Mouse (Mus musculus): ENCODE data around the gene 1520401A03Rik.
"Not testable (repeated sequence)": the region's sequence is repeated elsewhere in the genome, so short reads cannot be mapped to it uniquely, and the experiment has no call there.

1520401A03Rik gene

DNA sequence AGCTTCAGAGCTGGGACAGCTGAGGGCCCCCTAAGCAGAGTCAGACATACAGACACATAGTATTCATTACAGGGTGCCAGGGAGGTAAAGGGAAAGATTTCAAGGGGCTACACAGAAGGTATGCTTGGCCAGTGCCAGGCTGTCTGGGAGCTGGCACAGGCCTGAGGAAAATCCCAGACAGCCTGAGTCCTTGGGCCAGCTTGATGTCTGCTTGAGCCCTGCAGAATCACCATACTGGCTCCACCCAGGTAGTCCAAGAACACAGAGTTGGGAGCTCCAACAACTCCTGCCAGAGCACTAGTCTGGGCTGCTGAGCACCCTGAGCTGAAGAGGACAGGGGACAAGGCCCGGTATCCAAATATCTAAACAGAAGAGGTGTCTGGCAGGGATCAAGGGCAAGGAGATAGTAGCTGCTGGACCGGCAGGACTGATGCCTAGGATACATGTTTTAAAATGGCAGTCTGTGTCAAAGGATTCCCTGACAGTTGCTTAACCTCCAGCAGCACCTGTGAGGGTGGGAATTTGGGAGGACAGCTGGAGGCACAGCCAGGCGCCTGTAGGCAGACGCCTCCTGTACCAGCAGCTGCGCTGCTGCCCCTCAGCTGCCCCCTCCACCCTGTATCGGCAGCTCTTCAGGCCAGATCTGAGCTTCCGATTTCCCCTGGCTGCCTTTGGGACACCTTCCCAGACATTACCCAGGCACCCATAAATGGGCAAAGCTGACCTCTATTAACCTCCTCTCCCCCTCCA lies at the start of gene 1520401A03Rik:
TSS of gene 1520401A03Rik (minus strand) at position 408 of the 750 bp plus-strand sequence.
- no peak for DNase-seq (ENCODE audit: low spot score in 2 of 2)

GRCm38 (mm10) chr17:23772219-23772556 lies 49.6 kb upstream of the 1520401A03Rik start:
- DNase-seq (ENCODE audit: low spot score in 2 of 2): not testable (repeated sequence)

- peak; percentile 96 to 97 for DNase-seq (ENCODE audit: low spot score in 2 of 2)
These were observed 49.0 kb upstream of the 1520401A03Rik start, which contains the start of gene Flywch1 for GRCm38 (mm10) chr17:23771284-23772218. Gene Flywch1, minus strand, starts transcription at chr17:23771602.

GRCm38 (mm10) chr17:23770896-23771283 lies 48.3 kb upstream of the 1520401A03Rik start:
- DNase-seq (ENCODE audit: low spot score in 2 of 2): no peak

DNA sequence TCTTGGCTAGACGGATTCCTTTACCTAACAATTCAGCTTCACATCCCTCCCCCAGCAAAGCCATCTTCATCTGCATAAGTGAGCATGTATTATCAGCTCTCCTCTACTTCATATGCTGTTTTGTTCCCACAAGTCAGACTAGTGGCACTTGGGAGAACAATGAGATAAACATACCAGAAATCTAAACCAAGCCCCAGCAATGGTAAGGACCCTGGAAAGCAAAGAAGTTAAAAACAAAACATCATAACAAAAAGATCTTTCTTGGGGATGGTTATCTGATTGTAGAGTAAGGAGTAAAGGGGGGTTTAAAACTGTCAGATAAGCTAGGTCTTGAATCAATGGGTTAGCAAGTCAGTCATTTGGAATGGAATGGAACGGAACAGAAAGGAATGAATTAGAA lies 47.9 kb upstream of the 1520401A03Rik start:
- DNase-seq (ENCODE audit: low spot score in 2 of 2): no peak

DNA sequence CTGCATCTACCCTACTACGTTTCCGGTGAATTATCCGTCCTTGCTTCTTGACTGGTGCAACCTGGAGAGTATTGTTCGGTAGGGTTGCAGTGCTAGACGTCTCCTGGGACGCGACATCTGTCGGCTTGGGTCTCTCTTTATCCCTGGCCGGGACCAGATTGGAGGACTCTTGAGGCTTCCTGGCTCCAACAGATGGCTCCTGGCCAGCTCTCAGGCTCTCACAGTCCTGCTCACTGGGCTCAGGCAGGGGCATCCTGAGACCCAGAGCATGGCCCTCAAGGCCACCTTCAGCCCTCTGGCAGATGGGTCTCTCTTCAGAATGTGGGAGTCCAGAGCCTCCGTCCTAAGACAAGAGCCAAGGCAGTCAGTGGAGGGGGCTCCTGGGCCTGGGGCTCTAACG lies 40.4 kb upstream of the 1520401A03Rik start:
- DNase-seq (ENCODE audit: low spot score in 2 of 2): no peak

- no peak for DNase-seq (ENCODE audit: low spot score in 2 of 2)
These were observed 38.6 kb upstream of the 1520401A03Rik start for GRCm38 (mm10) chr17:23761155-23761554.

DNA sequence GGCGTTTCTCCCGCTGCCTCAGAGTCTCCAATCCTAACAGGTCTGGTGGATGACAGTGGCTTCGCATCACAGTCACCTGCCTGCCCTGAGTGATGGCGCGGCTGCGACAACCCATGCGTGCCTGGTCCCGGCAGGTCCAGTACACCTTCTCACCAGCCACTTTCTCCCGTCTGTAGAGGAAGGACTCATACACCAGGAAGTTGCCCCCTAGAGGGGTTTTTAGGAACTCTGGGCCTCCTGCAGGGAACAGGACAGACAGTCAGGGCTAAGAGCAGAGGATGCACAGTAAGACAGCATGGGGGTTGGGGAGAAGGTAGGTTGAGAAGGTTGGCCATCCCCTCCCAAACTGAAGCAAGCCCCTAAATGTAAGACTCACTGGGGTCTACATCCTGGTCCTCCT lies 37.6 kb upstream of the 1520401A03Rik start:
- no peak for DNase-seq (ENCODE audit: low spot score in 2 of 2)

DNA sequence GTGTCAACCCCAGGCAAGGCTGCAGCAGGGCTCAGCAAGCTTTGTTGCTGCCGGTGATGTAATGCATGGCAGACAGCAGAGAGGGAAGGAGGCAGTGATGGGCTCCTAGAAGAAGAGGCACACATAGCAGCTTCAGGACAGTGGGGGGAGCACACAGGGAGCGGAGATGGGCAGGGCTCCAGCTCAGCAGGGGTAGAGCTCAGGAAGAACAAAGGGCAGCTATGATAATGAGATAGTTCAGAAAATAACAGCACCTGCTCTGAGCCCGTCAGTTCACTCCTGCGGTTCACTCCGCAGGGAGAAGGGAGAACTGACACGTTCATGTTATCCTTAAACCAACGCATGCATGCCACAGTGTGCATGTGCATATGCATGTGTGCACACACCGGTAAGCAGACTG lies 36.2 kb upstream of the 1520401A03Rik start:
- DNase-seq (ENCODE audit: low spot score in 2 of 2): no peak

GRCm38 (mm10) chr17:23757581-23757980 lies 35.0 kb upstream of the 1520401A03Rik start:
- DNase-seq (ENCODE audit: low spot score in 2 of 2): no peak

DNA sequence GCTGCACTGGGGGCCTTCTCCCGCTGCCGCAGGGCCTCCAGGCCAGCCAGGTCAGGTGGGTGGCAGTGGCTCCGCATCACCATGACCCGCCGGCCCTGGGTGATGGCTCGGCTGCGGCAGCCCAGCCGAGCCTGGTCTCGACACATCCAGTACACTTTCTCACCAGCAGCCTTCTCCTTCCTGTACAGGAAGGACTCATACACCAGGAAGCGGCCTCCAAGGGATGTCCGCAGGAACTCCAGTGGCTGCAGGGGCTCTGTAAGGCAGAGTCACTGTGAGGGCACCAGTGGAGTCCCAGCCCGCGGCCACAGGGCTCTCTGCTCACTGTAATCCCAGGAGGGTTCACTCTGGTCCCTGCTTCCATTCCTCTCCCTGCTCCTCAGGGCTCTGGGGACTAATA lies 33.1 kb upstream of the 1520401A03Rik start:
- no peak for DNase-seq (ENCODE audit: low spot score in 2 of 2)

DNA sequence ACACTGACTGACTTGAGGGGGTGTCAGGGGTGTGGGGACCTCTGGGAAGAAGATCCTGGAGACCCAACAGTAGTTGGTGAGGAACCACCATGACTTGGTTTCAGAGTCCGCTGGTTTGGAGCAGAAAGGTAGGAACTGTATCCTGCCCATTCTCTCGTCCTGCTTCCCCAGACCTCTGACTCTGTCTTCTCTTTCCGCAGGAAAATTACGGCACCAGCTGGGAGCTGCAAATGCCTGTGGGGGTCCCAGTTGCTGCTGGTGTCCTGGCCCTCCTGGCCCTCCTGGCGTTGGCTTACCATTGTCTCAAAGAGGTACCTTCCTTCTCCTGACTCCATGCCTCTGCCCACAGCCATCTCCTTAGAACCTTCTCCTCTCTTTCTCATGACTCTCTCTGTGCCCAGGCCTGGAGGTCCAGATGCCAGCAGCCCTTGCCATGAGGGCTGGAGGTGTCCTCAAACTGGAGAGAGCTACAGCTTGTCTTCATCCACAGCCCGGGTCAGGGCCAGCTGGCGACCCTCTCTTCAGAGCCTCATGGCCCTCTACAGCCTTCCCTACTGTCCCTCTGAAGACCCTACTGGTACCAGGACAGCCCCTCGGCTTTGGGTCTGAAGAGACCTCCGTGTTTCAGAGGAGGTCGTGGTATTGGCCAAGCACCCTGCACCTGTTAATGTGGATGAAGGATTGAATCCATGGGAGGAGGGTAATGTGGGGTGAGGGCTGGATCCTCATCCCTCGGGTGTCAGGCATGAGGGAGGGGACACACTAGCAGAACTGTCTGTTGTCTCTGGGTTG lies 27.0 kb upstream of the 1520401A03Rik start:
- no peak for DNase-seq (ENCODE audit: low spot score in 2 of 2)

- DNase-seq (ENCODE audit: low spot score in 2 of 2): peak; percentile 70 to 82
These were observed 26.2 kb upstream of the 1520401A03Rik start for GRCm38 (mm10) chr17:23748631-23749391.

DNA sequence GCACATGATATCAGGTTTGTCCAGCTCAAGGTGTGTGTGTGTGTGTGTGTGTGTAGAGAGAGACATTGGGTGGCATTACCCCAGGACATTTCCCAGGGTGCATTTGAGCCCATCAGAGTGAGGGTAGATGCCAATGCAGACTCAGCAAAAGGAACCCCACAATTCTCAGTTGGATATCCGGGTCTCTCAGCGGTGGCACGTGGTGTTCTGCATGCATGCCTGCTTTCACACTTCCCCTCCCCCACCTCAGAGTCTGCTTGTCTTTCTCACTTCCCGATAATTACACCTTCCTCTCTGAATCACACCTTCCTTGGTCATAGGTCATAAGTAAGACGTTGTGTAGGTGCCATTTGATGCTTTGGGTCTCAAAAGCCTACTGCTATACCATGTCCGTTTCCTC lies 25.4 kb upstream of the 1520401A03Rik start:
- no peak for DNase-seq (ENCODE audit: low spot score in 2 of 2)

DNA sequence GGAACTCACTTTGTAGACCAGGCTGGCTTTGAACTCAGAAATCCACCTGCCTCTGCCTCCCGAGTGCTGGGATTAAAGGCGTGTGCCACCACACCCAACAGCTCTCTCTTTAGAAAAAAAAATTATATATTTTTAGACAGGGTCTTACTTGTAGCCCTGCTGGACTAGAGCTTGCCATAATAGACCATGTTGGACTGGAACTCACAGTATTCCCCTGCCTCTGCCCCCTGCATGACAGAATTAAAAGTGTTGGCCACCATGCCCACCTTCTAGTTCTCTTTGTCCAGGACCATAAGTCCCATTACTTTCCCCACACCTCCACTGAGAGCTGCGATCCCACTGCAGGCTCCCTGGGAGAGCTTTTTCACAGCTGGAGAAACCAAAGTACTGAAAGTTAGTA lies 24.9 kb upstream of the 1520401A03Rik start:
- DNase-seq (ENCODE audit: low spot score in 2 of 2): no peak

DNA sequence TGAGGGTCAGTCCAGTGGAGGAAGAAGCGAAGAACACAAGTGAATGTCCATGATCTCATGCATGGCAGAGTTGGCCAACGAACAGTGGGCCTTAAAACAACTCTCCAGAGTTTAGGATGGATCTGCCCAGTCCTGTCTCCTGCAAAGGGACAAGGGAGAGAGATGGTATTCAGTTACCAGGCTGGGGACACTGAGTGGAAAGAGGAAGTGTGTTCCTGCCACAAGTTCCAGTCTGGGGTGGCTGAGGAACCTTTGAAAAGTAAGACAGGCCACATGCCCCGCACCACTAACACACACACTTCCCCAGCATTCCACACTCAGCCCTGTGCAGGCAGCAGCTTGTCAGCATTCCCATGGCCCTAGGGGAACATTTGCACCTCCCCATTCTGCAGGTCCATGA lies 24.2 kb upstream of the 1520401A03Rik start:
- peak in 1 of 2 experiments; percentile 61 for DNase-seq (ENCODE audit: low spot score in 2 of 2)

- peak in 1 of 2 experiments; percentile 65 for DNase-seq (ENCODE audit: low spot score in 2 of 2)
These were observed 23.7 kb upstream of the 1520401A03Rik start for GRCm38 (mm10) chr17:23746311-23746710.

DNA sequence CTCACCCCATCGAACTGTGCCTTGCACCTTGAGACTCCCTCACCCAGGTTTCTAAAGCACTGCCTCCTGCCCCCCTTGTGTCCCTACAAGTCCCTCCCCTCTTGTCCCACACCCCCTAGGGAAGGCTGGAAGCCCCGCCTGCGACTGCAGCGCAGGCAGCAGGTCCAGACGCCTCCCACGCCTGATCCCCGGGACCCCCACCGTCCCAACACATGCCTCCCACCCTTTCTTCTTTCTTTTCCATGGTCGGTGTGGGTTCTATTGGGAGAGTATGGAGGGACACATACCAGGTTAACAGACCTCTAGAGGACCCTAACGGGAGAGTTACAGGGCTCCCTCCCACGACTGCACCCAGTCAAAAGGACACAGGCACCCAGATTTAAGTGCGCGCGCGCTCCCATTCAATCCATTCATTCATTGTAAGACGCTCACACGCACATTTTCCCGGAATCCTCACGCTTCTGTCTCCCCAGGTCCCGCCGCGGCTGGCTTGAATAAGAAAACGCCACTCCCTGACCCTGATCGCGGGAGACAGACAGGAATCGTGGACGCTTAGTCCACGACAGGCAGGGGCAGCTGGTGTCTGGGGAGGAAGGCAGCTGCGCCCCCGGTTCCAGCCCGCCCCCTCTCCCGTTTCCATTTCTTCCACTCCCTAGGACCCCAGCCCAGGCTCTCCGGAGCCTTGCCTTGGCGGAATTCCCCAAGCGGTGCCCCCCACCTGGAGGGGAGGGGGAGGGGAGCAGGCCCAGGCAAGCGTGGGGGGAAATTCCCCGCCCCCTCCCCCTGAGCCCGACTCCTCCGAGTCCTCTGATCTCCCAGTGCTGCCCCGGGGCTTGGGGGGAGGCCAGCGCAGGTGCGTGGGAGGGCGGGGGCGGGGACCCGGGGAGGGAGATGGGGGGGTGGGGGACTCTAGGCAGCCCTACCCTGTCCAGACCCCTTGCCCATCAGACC lies 23.0 kb upstream of the 1520401A03Rik start, which contains the start of gene Kremen2:
TSS of gene Kremen2 (minus strand) at position 533 of the 951 bp plus-strand sequence.
- DNase-seq (ENCODE audit: low spot score in 2 of 2): peak in 1 of 2 experiments; percentile 64

DNA sequence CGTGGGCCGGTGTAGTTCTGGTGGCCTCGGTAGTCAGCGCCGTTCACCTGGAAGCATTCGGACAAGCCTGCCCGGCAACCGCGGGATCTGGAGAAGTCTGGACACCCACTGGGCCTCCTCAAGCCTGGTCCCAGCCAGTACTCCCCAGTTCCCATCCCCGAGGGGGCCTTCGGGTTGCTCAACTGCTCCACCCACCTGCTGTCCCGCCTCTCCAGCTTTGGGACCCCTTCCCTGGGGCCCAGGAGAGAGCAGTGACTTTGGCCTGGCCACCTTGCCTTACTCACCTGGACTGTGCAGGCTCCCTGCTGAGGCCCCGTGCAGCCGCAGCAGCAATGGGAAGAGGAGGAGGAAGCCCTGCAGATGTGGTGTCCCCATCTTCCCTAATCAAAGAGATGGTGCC lies 22.1 kb upstream of the 1520401A03Rik start:
- peak in 1 of 2 experiments; percentile 69 for DNase-seq (ENCODE audit: low spot score in 2 of 2)

- no peak for DNase-seq (ENCODE audit: low spot score in 2 of 2)
These were observed 21.5 kb upstream of the 1520401A03Rik start for GRCm38 (mm10) chr17:23744076-23744475.

All from spleen, postnatal 4 days (tissue).